Mouse (Mus musculus): Measurements from ENCODE around the gene Foxl2.

Gene Foxl2

GRCm38 (mm10) chr9:98955103-98955715 is at the start of gene Foxl2:
Gene Foxl2 (plus strand): TSS chr9:98955288.
- no peak for DNase-seq

- no peak for DNase-seq
Measured at GRCm38 (mm10) chr9:98920629-98921523, 34.2 kb upstream of the Foxl2 start.

GRCm38 (mm10) chr9:98923119-98923518 is 32.0 kb upstream of the Foxl2 start:
- DNase-seq, result no peak

- DNase-seq, result no peak
Measured at GRCm38 (mm10) chr9:98924183-98924582, 30.9 kb upstream of the Foxl2 start.

- DNase-seq, result no peak
Measured at GRCm38 (mm10) chr9:98929496-98929895, 25.6 kb upstream of the Foxl2 start.

- no peak for DNase-seq
Measured at GRCm38 (mm10) chr9:98932931-98933330, 22.2 kb upstream of the Foxl2 start.

- no peak for DNase-seq
Measured at GRCm38 (mm10) chr9:98935190-98935909, 19.7 kb upstream of the Foxl2 start.

- no peak for DNase-seq
Measured at GRCm38 (mm10) chr9:98939290-98939689, 15.8 kb upstream of the Foxl2 start.

GRCm38 (mm10) chr9:98952171-98953050 is 2.7 kb upstream of the Foxl2 start:
- DNase-seq, result no peak

- DNase-seq, result no peak
Measured at GRCm38 (mm10) chr9:98953291-98953690, 1.8 kb upstream of the Foxl2 start.

GRCm38 (mm10) chr9:98953830-98954229 is 1.3 kb upstream of the Foxl2 start:
- DNase-seq, result no peak

- no peak for DNase-seq
Measured at GRCm38 (mm10) chr9:98954391-98955102, 541 bp upstream of the Foxl2 start.

- DNase-seq, result no peak
Measured at GRCm38 (mm10) chr9:98955716-98956224, 682 bp downstream of the Foxl2 start.

- no peak for DNase-seq
Measured at GRCm38 (mm10) chr9:98956591-98957381, 1.7 kb downstream of the Foxl2 start.

GRCm38 (mm10) chr9:98957751-98958351 is 2.8 kb downstream of the Foxl2 start:
- DNase-seq, result no peak

- DNase-seq, result no peak
Measured at GRCm38 (mm10) chr9:98958628-98959027, 3.5 kb downstream of the Foxl2 start.

GRCm38 (mm10) chr9:98959851-98960250 is 4.8 kb downstream of the Foxl2 start:
- DNase-seq, result no peak

- DNase-seq, result no peak
Measured at GRCm38 (mm10) chr9:98960348-98960747, 5.3 kb downstream of the Foxl2 start.

- DNase-seq, result no peak
Measured at GRCm38 (mm10) chr9:98961591-98962477, 6.7 kb downstream of the Foxl2 start.
